Mouse (Mus musculus) right cerebral cortex, postnatal 10 days (tissue): Measurements from ENCODE around the gene Tmem240.
"Not testable (repeated sequence)": the region's sequence is repeated elsewhere in the genome, so short reads cannot be mapped to it uniquely, and the experiment has no call there.

Experiments used
- DNase-seq, 2 experiments: peaks; one replicate each; pipeline ENCODE4 v3.0.0; 2021; ENCODE audit warnings: low spot score in 2 of 2

Tmem240 gene

DNA sequence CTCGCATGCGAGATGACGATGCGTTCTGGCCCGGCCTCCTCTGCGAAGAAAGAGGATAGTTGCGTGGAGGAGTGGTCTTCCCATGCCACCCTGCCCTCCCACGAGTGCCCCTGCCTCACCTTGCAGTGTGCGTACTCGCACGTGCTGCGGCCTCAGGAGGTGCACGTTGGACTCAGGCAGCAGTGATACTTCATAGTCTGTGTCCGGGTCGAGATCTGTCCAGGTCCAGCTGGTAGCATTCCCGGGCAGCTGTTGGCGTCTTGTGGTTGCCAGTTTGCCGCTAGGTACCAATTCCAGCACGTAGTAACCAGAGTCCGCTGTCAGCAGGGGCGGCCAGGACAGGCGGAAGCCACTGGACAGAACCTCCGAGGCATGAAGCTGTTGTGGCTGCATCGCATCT, 36.0 kb downstream of the Tmem240 start:
- no peak for DNase-seq

DNA sequence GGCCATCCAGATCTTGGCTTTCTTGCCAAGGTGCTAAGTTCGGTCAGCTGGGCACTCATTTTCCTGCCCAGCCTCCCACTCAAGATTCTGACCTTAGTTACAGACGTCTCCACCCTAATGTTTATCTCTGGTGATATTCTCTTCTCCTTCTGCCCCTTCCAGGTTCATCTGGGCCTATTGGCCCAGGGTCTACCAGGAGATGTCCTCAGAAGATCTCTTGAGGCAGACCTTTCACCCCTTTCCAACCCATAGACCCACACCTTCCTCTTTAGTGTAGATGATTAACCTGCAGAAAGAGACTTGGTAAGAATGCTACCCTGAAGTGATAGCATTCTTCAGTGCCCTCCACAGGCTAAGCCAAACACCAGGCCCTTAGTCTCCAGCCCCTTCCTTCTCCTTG, 37.1 kb downstream of the Tmem240 start:
- DNase-seq = no peak

DNA sequence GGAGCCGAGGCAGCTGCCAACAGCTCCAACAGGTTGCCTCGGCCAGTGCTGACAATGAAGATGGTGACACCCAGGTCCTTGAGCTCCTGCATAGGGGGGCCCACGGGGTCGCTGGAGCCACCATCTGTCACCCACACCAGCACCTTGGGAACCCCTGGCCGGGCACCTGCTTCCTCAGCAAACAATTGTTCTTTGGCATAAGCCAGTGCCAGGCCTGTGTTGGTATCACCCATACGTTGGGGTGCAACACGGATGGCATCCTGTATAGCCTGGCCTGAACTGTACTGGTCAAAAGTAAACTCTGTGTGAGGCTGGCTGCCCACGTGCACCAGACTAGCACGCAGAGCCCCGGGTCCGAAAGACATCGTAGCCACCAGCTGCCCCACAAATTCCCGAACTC, 38.2 kb downstream of the Tmem240 start:
- peak in 1 of 2 experiments; percentile 41 for DNase-seq

DNA sequence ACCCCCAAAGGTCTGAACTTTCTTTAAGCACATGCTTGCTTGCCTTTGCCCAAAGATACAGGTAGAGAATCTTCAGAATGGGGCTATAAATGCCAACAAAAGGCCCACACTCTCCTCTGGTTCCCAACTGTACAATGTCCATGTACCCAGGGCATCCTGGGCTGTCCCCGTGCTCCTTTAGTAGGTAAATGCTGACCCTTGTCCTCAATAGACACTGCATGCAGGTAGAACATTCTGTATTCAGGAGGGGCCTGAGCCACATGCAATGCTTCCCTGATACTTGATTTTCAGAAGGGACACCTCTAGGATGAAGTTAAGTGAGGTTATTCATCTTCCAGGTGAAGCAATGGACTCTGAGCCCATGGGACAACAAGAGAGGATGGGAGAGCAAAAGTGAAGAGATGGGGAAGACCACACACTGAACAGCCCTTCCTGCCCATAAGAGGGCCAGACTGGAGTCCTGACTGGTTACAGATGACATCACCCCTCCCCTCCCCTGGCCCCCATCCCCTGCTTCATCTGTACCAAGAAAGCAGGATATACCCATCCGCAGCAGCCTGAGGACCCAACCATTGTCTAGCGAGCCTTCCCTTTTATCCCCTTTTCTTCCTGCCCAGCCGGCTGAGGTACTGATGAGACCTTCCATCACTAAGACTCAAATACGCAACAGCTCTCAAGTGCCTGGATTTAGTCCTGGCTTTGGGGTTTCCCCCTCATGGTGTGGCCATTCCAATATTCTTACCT, 38.9 kb downstream of the Tmem240 start:
- peak in 1 of 2 experiments; percentile 21 for DNase-seq

DNA sequence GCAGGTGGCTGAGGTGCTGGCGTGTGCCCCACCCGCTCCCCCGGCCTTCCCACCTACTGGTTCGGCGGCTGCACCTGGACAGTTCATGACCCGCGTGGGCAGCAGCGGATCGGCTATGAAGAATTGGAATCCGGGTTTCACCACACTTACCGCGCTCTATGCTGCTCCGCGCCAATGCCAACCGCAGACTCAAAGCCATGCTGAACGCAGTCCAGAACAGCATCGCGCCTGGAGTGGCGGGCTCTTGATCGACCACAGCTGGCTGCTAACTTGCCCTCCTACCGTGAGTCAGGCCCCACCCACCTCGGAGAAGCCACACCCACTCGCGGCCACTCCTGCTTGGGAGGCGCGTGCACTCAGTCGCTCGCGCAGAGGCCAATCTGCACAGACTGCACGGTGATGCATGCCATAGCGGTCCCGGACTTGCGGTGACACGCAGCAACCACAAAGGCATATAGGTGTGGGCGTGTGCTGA, 39.7 kb downstream of the Tmem240 start, which contains the start of gene Vwa1:
Gene Vwa1 (minus strand): TSS at position 419 of the 475 bp plus-strand sequence.
- peak; percentile 90 to 92 for DNase-seq

DNA sequence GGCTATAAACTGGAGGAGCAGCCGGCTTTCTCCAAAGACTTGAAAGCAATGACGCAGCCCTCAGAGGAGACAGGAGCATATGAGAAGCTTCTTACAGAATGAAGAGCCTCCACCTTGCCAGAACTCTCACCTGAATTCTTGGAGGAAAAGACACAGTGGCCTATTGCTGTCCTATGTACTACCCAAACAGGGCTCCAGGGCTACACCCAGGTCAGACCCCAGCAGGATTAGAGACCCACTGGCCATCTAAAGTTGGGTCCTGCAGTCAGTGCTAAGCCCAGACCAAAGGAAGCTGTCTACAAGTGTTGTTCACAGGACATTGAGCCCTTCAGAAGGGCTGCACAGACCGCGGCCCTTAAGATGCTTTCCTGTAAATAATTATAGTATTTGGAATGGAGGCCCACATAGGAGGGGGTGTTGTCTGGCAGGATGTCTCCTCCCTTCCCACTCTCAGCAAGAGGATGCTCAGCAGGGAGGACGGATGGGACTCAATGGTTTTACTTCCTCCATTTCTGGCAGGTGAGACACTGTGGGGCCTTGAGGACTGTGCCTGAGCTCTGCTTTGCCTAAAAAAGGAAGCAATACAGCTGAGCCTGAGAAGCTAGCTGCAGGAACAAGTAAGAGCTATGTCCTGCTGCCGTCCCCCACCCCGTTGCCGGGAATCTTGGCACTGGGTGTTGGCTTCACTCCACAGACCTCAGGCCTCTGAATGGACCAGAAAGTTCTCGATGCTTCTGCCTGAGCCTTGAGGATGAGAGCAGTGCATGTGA, 40.6 kb downstream of the Tmem240 start:
- peak; percentile 79 to 85 for DNase-seq

DNA sequence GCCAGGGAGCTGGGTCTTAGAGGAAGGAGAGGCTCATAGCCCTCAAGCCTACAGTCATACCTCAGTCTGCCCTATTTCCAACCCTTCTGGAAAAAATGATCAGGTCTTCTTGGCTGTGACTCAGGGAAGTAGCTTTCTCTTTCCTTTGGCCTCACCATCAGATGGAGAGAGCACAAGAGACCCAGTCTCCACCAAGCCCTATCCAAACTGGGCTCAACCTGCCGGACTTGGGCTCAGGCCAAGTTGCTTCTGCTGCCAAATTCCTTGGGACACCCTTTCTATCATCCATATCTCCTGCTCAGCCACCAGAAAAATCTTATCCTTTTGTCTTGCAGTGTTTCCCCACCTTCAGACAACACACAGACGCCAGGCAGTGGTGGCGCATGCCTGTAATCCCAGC, 41.3 kb downstream of the Tmem240 start:
- peak in 1 of 2 experiments; percentile 52 for DNase-seq

DNA sequence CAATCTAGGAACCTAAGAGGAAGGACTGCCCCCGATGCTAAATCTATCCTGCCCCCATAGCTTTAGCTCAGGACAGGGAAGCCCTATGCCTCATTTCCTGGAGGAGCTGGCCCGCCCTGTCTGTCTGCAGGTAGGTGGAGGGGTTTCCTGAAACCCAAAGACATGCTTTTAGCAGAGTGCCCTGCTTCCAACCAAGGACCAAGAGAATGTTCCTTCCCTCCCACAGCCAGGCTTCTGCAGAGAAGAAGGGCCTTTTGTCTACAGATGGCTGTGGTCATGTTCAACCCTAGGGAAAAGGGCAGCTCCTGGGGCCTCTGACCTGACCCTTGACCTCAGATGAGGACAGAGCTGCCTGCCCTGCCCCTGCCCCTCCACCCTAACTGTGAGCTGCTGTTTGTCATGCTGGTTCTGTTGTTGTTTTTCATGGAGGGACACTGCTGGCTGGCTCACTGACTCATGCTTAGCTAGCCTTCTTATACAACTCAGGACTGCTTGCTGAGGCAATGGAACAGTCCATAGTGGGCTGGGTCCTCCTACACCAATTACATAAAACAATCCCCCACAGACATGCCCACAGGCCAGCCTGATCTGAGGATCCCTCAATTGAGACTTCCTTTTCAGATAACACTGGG, 42.2 kb downstream of the Tmem240 start:
- DNase-seq = peak in 1 of 2 experiments; percentile 37

DNA sequence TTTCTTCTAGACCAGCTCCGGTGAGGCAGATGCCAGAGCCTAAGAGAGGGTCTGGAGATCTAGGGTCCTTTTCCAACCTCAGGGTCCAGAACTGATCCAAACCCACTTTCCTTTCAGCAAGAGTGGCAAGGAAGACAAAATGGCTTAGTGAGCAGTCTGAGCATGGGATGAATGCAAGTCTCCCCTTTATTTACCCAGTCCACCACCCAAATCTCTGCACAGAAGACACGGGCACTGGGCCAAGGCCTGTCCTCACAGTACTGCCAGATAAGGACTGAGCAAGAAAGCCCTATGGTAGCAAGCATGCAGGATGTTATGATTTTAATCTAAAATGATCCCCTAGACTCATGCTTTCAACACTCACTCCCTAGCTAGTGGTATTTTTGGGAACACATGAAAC, 43.2 kb downstream of the Tmem240 start:
- DNase-seq = no peak

DNA sequence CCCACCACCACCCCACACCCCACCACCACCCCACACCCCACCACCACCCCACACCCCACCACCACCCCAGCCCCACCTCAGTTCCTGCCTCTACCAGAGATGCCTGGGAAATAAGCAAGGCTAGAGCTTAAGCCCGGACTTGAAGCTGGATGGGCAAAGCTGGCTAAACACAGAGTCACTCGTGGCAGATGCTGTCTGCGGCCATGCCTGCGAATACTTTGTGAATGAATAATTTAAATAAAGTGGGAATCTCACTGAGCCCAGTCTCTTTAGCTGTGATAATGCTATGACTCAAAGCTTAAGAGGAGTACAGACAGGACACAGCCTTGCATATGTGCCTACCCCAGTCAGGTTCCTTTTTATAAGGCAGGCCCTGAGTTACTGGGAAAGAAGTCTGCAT, 44.9 kb downstream of the Tmem240 start:
- DNase-seq = no peak

DNA sequence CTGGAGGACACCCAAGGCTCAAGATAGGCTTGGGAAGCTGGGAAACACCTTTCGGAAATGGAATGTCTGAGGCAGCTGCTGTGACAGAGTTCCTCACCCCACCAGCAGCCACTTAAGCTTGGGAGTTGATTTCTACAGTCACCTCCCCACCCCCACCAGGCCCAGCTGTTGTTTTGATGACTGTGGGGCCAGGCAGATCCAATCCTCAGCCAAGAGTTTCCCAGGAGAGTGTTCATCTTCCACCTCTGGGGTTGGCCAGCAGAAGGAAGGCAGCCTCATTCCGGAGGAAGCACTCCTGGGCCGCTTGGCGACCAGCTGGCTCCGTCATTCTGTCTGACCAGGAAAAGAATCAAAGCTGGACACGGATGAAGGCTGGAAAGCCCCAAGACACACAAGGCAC, 46.3 kb downstream of the Tmem240 start:
- DNase-seq = no peak

DNA sequence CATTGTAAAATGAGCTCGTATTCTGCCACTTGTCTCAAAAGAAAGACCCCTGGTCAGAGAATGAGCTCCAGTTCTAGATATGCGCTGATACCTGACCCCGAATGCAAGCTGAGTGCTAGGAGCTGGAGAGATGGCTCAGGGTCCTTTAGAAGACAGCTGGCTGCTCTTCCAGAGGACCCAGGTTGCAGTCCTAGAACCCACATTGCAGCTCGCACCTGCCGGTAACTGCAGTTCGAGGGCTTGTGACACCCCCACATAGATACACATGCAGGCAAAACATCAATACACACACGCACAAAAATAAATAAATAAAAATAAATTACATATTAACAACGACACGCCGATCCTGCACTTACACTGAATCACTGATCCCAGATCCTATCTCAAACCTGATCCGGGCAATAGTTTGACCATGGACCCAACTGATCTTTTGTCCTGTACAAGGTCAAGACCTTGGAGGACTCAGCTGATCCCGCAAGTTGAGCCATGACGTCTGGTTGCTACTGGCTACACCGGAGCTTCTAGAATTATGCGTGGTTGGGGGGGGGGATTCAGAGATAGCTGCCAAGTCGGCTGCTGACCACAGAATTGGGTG, 49.0 kb downstream of the Tmem240 start:
- no peak for DNase-seq

DNA sequence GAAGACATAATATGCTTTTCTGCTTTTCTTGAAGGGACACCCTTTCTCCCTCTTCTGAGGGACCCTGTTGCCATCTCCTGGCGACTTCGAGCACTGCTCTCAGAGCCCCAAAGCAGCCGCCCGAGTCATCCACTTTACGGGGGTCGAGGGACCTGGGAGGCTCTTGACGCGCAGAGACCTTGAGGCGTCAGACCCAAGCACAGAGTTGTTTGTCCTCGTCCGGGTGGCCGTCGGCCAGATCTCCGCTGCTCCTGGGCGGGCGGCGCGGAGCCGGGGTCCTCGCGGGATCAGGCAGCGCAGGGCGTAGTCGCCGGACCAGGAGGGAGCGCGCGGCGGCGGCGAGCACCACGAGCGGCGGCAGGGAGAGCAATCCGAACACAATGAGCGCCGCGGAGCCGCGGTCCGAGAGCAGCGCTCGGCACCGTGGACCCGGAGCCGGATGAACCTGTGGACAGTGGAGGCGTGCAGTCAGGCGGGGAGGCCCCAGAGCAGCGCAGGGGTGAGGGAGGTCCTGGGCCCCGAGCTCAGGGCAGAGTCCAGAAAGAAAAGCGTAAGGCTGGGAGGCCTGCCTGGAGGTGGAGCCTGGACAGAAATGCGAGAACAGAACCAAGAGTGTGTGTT, 49.6 kb downstream of the Tmem240 start:
- DNase-seq = peak; percentile 85

DNA sequence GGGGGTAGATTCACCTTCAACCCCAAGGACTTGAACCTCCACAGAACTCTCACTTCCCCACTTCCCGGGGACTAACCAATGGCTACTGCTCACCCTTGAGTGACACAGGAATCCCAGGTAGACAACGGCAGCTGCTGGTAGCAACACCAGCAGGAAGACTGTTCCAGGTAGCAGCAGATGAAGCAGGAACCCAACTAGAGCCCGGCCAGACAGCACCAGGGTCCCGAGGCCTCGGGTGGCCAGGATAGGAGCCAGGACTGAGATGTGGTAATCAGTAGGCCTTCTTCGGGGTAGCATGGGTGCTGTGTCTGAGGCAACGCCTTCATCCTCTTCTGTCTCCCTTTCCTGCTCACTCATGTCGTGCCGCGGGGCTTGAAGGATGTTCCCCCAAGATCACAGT, 50.6 kb downstream of the Tmem240 start:
- no peak for DNase-seq

DNA sequence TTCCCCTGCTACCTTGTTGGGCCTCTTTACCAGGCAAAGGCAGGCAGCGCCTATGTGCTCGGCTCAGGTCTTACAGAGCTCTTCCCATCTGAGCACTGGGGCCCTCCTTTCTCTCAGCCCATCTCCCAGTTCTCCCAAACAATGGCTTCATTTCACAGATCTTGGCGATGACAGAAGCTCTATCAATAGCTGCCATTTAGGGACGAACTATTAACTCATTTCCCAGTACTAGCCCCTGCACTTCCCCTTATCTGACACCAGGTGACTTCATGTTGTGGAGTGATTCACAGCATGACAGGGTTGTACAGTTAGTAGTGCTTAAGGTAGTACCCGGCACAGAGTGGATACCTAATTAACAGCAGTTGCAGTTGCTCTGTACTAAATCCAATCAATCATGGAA, 51.2 kb downstream of the Tmem240 start, which contains the start of gene Tmem88b:
Gene Tmem88b (minus strand): TSS at position 56 of the 400 bp plus-strand sequence.
- DNase-seq = no peak

DNA sequence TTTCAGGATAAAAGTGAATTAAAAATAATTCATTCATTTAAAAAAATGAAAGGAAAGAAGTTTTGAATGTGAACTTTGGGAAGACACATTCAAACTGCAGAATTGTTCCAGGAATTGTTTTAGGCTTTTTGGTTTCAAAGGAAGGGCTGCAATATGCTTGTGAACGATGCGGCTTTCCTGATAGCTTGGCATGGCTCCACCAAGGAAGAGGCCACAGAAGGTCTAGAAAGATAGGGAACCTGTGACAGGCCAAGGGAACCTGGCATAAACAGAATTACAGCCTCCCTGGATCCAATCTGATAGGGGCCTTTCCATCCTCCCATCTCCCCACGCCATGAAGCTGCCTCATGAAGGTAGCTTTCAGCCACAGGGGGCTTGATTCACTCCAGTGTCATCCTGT, 53.7 kb downstream of the Tmem240 start:
- no peak for DNase-seq

DNA sequence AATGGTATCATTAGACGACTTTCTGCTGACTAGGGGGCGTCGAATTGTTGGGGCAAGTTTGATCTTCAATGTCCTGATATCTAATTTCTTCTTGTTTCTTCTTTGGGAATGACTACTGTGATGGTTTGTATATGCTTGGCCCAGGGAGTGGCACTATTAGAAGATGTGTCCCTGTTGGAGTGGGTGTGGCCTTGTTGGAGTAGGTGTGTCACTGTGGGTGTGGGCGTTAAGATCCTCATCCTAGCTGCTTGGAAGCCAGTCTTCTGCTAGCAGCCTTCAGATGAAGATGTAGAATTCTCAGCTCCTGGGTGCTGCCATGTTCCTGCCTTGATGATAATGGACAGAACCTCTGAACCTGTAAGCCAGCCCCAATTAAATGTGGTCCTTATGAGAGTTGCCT, 54.2 kb downstream of the Tmem240 start:
- not testable (repeated sequence) for DNase-seq

DNA sequence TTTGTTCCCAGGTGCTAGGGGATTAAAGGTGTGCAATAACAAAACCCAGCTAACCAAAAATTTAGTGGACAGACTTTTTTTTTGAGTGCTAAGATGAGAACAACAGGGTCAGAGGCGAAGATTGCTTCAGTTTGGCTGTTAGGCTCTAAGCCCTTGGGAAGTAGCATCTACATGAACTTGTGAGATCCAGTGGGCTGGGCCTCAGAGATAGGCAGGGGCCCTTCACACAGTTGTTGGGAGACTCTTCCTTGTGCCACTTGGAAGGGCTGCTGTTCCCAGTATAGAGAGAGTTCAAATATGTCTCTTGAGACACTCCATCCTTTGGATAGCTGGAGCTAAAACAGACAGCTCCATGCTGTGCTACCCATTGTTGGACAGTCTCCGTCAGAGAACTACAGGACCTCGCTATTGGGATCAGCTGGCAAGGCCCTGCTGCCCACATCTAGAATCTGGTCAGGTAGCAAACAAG, 55.5 kb downstream of the Tmem240 start, which contains the start of gene Ankrd65:
Gene Ankrd65 (plus strand): TSS at position 419 of the 469 bp plus-strand sequence.
- no peak for DNase-seq
